Mouse (Mus musculus): ENCODE measurements at regions not wholly inside any gene's neighbourhood (a gene's known extent, or its start where the extent isn't known, plus 50 kb on each side); places are given as distances from the start of the nearest gene placed in this dataset.

- DNase-seq (ENCODE audit: low spot score in 2 of 2) = no peak
Measured at GRCm38 (mm10) chr14:113012320-113013244, 301.8 kb upstream of the Tpm3-rs7 start.

GRCm38 (mm10) chr14:113026194-113026593, 288.2 kb upstream of the Tpm3-rs7 start:
- DNase-seq (ENCODE audit: low spot score in 2 of 2) = peak in 1 of 2 experiments; percentile 9

Data from gastrocnemius, postnatal 4 days (tissue).